In the genomic region with DNA sequence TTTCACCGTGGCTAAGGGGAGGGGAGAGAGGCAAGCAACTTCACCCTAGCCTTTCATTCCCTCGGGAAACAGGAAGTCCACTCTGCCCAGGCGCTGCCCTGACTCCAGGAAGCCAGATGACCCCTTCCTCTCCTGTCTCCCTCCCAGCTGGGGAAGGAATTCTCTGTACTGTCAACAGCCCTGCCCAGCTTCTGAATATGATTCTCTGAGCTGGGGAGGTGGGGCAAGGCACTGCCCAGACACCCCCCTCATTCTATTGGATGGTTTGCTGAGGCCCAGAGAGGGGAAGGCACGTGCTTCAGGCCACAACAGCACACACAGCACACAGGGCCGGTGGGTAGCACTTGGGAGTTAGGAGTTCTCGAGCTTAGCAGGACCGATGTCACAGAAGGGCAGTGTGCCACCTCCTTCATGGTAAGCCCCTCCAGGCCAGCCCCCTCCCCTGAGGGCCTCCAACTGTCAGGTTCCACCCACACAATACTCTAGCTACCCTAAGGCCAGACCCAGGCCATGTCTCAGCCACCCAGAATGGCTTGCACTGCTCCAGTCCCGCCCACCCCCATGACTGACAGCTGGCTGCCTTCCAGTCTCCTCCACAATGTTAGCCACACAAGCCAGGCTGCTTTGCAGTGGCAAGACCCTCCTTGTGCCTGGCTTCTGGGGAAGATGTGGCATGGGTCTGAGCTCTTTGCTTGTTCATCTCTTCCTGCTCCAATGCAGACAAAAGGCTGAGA, we compare ENCODE assay signal across 8 mouse cellular contexts. TPM values are rescaled to one million over a fixed set of nuclear protein-coding genes. Genes with fewer than 3 reads are reported as not detected.
DNase-seq lines count a peak whose midpoint lies in the region; ATAC-seq lines count a peak whose summit lies in the region.

No protein-coding gene starts in this region.

- H3K27me3 ChIP-seq in limb, embryonic 12.5 days: no peaks in the 10 kb centered on the region; the same call in 1 of the 2 replicates
- H3K27me3 ChIP-seq in midbrain, embryonic 15.5 days (replicated peaks): peaks cover 14% of the 10 kb centered on the region; the same call in 1 of the 2 replicates

- peaks cover 45% of the 10 kb centered on the region for H3K4me1 ChIP-seq in limb, embryonic 12.5 days (replicated peaks)
- peaks cover 32% of the 10 kb centered on the region for H3K4me1 ChIP-seq in midbrain, embryonic 15.5 days

- peak; percentile 64; the same call in 1 of the 2 replicates for ATAC-seq in limb, embryonic 12.5 days (ENCODE audit: insufficient number of reproducible peaks, insufficient read depth, low FRiP score, low TSS enrichment, low read depth)
- peak; percentile 76 for ATAC-seq in midbrain, embryonic 15.5 days (replicated peaks)
- ATAC-seq in megakaryocyte, adult 5-6 weeks (ENCODE audit: poor library complexity, severe bottlenecking): no peak

- H3K36me3 ChIP-seq in limb, embryonic 12.5 days: no peaks in the 10 kb centered on the region
- H3K36me3 ChIP-seq in midbrain, embryonic 15.5 days (replicated peaks): no peaks in the 10 kb centered on the region

- WGBS in limb, embryonic 12.5 days: 42% methylated on average over 8 of the region's 8 CpGs
- WGBS in midbrain, embryonic 15.5 days: 53% methylated on average over 8 of the region's 8 CpGs

- H3K4me2 ChIP-seq in limb, embryonic 12.5 days: no peak overlapping the region
- no peak overlapping the region for H3K4me2 ChIP-seq in midbrain, embryonic 15.5 days

- 0 out of 2 replicates have a peak overlapping the region, but pooled peaks have one; percentile 56 for H3K27ac ChIP-seq in limb, embryonic 12.5 days
- H3K27ac ChIP-seq in midbrain, embryonic 15.5 days: 0 out of 2 replicates have a peak overlapping the region, but pooled peaks have one; percentile 39

- DNase-seq in adrenal gland, adult 2 months: peak; percentile 47
- DNase-seq in adrenal gland, adult 18-20 months (ENCODE audit: low spot score in 2 of 2): no peak
- peak; percentile 58 for DNase-seq in embryo, embryonic 10.5 days (ENCODE audit: low spot score)
- DNase-seq in heart, postnatal 4 days: peak; percentile 77
- no peak for DNase-seq in thymus, postnatal 0 days (ENCODE audit: low spot score)

- no peak overlapping the region for H3K9ac ChIP-seq in limb, embryonic 12.5 days (replicated peaks)
- no peak overlapping the region for H3K9ac ChIP-seq in midbrain, embryonic 15.5 days

- H3K4me3 ChIP-seq in limb, embryonic 12.5 days (replicated peaks): no peak overlapping the region
- H3K4me3 ChIP-seq in midbrain, embryonic 15.5 days: no peak overlapping the region

- H3K9me3 ChIP-seq in limb, embryonic 12.5 days: no peaks in the 10 kb centered on the region
- no peaks in the 10 kb centered on the region for H3K9me3 ChIP-seq in midbrain, embryonic 15.5 days

RNA-seq across cellular contexts. Expression of a gene that starts 48.9 kb away (rescaled TPM):
- 100 to 1,000 TPM; 324 to 579 TPM for total RNA-seq in adrenal gland, adult 2 months (2021)
- polyA plus RNA-seq in adrenal gland, adult 2 months (2012; rRNA removed): 702 and 1,082 TPM in 2 replicates
- 100 to 1,000 TPM; 205 to 421 TPM for total RNA-seq in adrenal gland, adult 18-20 months (2021)
- 10 to 100 TPM; 54.7 to 60.1 TPM for total RNA-seq in heart, postnatal 4 days (2021)
- polyA plus RNA-seq in limb, embryonic 12.5 days (2016; fragmentation: Nextera tagmentation; extraction: Ambion mirVana): 30.6 and 42.1 TPM in 2 replicates
- polyA plus RNA-seq in midbrain, embryonic 15.5 days (2015; fragmentation: Nextera tagmentation; extraction: Ambion mirVana): 180 and 186 TPM in 2 replicates
- total RNA-seq in megakaryocyte, adult 5-6 weeks (2015): 22.6 and 31.3 TPM in 2 replicates
- 13.6 and 20.2 TPM in 2 replicates for total RNA-seq in megakaryocyte, adult 5-6 weeks (2017)
- 4.8 and 5.1 TPM in 2 replicates for polyA plus RNA-seq in thymus, postnatal 0 days (2015; fragmentation: Nextera tagmentation; extraction: Ambion mirVana)

Comparison
In these comparisons a context has a peak if more than half of its experiments do, and no peak if none do; other contexts are left out.
1. DNase-seq: peak in adrenal gland, adult 2 months (single experiment), embryo, embryonic 10.5 days (single experiment) and heart, postnatal 4 days (single experiment); none in adrenal gland, adult 18-20 months (0 of 2) and thymus, postnatal 0 days (single experiment).